Mouse (Mus musculus): ENCODE measurements at regions not wholly inside any gene's neighbourhood (a gene's known extent, or its start where the extent isn't known, plus 50 kb on each side); places are given as distances from the start of the nearest gene placed in this dataset.

DNA sequence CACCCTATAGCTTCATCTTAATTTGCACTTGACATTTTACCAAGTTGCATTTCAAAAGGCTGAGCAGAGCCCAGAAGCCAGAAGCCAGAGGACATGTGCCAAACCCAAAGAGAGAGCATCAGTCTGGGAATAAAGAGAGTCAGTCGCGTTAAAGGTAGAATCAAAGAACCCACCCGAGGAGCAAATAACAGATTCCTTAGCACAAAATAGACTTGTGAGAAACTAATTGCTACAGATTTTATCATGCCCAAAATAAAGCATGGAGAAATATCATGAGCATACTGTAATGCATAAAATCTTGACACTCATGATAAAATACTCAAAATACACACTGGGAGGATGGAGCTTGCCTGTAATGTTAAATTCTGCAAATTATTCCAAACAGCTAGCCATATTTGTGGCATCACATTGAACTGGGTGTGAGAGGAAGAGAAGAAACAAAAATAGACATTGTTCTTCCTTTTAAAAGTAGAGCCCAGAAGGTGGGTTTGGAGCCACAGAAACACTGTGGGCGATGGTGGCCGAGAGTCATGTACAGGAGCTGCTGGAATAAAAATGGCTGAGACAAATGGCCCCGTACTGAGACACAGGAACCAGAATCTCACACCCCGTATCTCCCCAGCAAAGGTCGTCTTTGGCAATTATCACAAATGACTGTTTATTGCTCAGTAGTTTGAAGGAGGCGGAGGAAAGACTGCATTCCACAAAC, 317.2 kb downstream of the Klf6 start:
- no peak for DNase-seq (ENCODE audit: low spot score)

DNA sequence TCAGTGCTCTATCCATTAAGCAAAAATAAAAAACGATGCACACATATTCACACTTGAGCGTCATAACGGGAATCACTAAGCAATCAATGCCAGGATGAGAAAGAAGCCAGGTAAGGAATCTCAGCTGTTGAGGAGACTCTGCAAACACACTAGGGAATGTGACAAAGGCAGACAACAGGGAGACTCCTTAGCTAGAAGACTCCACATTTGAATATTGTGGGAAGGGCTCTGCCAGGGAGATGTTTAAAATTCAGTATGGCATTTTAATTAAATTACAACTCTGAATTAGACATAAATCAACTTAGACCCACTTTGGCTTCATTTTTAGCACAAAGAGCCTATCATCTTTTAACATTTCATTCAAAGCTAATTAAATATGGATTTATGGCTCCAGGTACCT, 327.9 kb downstream of the Klf6 start:
- DNase-seq (ENCODE audit: low spot score), result no peak

DNA sequence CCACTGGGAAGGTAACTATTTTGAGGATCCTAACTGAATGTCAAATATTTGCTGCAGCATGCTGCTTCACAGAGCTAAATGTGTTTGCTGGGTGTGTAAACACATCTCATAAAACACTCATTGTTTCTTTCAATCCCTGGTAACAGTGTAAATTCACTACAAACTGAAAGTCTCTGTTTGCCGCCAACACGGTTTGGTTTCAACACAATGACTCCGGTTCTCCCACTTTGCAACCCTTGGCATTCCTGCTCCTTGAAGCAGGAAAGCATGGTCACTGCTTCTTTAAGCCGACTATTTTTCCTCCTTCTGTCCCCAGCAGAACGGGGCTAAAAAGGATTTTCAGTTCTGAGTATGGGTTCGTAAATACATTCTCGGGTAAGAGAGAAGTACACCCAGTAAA, 328.3 kb downstream of the Klf6 start:
- DNase-seq (ENCODE audit: low spot score), result peak; percentile 10

DNA sequence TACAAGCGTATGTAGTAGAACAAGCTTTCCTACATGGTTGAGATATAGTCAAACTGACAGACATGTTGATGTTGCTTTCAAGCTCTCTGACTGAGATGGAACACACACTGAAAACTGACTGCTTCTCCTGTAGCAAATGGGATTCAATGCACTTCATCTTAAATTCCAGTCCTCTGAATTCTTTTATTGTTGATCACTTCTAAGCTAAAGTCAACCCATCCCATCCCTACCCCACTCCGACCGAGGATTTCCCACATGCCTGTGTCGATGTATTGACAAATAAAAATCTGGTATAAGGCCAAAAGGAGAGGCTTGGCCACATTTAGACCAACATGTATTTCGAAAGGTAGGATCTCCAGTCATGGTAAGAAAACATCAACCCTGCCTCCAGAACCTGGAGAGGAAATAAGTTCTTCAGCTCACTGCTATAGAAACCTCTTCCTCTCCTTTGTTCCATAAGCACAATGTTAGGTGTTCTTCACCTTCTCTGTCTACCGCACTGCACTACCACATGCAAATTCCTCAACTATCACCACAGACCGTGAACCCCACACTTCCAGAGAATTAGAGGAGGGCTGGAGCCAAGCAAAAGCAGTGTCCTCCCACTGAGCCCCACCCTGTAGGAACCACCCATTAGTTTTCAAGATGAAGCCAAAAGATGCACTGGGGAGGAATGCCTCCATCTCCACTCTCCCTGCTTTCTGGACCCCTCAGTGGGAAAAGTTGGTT, 330.1 kb downstream of the Klf6 start:
- DNase-seq (ENCODE audit: low spot score), result peak; percentile 16

DNA sequence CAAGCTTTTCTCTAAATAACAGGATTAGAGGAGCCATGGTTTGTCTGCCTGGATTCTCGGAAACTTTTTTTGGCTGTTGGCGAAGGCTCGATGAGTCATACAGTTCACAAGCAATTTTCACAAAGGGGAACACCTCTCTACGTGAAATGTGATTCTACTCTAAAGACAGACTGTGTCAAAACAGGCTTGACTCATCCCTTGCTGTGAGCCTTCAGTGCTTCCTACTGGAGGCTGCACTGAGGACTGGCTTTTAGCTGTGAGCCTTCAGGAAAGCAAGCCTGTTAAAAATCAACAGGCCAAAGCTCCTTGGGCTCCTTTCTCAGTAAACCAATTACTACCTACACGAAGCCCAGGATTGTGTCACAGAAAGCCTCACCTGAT, 330.6 kb downstream of the Klf6 start:
- peak; percentile 58 for DNase-seq (ENCODE audit: low spot score)

DNA sequence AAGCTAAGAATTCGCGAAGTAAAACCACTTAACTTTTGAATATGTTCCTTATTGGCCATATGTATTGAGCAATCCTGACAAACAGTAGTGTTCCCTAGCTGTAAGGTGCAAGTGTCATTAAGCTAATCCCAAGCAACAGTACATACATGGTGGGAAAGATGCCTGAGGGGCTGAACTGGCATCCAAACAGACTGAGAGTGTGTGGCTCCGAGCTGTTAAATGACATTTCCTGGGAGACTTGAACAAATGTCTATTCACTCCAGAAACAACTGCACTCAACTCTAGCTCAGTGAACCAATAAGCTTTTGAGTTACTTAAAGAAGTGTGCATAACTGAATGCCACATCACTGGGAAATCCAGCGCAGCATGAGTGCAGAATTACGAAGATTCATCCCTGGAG, 335.4 kb downstream of the Klf6 start:
- no peak for DNase-seq (ENCODE audit: low spot score)

DNA sequence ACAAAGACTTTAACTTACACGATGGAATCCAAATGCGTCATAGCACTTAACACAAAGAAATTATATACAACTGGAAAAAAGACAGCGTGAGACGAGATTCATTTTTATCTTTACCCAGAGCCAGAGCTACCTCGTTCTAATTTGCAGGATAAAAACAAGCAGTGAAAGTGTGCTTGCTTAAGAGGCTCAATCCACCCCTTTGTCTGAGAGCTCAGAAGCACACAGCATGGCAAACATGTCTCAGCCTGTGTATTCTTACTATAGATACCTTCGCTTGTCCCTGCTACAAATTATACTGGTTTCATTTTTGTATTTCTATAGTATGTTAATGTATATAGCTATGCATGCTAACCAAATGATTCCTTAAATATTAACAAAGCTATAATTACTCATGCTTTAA, 337.8 kb downstream of the Klf6 start:
- DNase-seq (ENCODE audit: low spot score), result no peak

DNA sequence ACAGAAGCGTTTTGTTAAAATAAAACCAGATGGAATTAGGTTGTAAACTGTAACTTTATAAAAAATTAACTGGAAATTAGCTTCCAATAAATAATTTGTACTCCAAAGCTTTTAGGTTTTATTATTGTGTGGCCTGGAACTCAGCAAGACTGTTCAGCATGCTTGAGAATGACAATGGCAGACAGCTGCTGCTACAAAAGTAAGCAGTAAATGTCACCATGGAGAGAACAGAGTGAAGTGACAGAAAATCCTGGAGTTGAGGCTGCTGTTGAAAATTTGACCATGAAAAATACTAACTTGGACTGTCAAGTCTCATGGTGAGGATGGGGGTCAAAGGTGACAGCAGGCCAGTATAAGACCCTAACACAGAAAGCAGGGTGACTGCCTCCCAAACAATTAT, 340.2 kb downstream of the Klf6 start:
- DNase-seq (ENCODE audit: low spot score), result no peak

DNA sequence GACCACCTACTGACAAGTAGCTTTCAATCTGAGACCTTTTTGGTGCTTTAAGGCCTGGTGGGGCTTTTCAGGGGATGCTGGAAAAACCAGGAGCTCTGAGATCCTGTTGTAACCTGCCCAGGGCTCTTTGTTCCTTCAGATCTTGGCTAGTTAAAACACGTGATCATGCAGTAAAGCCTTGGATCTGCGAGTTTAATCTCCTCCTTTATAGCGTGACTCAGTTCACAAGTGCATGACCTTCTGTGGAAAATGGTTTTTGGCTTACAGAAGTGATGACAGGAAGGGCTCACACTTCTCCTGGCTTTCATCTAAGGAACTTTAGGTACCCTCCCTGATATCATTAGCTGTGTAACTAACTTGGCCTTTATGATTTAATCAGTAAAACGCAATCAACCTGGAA, 343.1 kb upstream of the Pitrm1 start:
- DNase-seq (ENCODE audit: low spot score), result no peak

DNA sequence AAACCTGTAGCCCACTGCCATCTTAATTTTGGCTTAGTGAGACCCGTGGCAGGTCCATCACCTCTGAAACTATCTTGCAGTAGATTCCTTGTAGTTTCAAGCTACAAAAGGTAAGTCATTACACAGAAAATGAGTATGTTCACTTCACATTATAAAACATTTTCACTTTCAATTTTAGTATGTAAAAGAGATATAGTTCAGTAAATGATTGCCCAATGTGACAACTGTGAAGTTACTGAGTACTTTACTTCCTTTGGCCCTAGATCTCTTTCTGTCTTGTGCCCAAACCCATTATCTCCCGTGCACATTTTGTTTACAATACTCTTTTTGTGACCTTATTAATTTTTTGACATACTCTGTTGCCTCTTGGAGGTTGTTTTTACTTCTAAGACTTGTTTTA, 335.4 kb upstream of the Pitrm1 start:
- no peak for DNase-seq (ENCODE audit: low spot score)

DNA sequence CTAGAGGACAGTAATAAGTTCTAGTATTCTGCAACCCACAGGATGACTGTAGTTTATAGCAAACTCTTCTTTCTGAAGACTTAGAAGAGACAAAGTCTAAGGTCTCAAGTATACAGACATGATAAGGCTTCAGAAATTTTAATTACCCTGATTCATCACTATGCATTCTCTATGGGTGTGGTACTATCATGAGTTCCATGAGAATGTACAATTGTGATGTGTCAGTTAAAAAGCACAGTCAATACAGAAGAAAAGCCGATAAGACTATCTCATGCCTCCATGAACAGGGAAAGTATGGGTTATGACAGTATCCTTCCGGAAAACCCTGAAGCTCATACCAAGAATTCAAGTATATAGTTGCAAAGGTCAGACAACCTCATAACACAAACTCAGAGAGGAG, 333.8 kb upstream of the Pitrm1 start:
- no peak for DNase-seq (ENCODE audit: low spot score)

DNA sequence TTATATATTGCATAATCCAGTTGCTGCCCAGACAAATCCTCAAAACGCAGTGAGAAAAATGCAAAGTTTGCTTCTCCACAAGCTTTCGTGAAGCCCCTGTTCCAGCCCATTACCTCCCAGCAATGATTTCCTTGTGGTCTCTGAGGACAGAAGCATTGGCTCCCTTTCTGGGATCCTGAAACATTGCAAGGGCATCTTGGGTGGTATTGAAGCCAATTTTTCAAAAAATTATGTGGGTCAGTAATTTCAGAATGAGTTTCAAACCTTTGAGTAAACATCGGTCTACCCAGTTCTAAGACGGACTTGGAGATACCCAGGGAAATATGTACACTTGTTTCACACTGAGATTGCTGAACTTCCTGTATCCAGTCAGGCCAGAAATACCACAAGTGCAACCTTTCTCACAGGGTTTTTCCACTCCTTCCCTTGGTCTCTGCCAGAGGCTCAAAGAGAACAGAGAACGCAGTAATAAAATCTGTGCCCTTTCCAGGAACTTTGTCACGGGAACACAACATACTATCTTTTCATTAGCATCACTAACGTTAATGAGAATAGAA, 321.8 kb upstream of the Pitrm1 start:
- no peak for DNase-seq (ENCODE audit: low spot score)

DNA sequence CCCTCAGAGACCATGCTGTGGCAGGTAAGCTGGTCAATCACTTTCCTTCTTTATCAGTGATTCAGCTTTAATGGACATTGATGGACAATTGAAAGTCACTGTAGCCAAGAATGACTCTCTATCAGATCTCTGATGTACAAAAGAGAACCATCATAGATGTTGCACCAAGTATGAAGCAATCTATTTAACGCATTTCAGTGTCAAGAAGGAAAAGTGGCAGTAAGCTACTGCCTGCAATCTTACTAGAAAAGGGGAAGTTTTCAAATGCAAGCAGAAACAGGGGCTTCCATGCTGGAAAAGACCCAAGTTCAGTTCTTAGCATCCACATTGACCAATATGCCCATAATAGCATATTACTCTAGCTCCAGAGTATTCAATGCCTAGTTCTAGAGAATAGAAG, 319.7 kb upstream of the Pitrm1 start:
- no peak for DNase-seq (ENCODE audit: low spot score)

DNA sequence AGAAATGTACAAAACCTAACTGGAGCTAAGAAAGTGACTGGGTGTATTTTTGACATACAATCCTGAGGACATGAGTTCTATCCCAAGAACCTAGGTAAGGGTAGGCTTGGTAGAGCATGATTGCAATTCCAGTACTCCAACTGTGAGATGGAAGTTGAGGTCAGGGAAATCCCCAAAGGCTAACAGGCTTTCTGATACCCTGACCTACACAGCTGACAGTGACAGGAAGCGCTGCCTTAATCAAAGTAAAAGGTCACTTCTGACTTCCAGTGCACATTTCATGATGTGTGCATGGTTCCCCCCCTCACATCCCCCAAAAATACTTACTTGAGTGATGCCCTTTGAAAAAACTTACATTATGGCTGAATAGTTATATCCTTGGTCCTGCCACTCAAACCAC, 312.6 kb upstream of the Pitrm1 start:
- DNase-seq (ENCODE audit: low spot score), result peak; percentile 12

DNA sequence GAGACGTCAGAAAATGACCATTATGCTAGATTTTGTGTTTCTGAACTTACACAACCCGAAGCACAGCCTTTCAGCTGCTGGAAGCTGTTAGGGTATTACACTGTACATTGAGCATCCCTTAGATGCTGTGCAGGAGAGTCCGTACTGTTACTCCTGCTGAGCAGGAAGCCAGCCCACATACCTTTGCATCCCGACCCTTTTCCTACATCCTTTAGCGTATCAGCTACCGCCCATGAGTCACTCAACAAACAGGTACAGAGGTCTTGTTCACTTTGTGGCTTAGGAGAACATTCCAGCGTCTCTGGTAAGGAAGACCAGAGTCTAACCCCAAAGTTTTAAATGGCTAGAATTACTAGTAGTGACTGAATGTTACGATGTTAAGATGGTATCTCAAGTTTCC, 311.4 kb upstream of the Pitrm1 start:
- no peak for DNase-seq (ENCODE audit: low spot score)

DNA sequence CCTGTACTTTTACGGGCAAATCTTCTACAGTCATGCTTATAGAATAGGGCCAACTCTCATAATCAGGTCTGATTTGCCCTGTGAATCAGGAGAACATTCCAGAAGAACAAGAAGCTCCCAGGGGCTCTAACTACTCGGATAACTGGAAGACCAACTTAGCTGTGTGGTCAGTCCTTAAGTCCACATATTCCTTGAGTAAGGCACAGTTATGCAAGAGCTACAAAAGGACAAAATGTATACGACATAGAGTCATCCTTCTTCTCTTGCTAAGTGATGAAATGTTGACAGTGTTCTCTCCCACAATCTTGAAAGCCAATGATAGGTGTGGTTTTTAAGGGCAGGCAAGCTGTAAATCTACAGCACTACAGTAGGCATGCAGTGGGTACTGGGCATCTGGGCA, 310.7 kb upstream of the Pitrm1 start:
- DNase-seq (ENCODE audit: low spot score), result no peak

DNA sequence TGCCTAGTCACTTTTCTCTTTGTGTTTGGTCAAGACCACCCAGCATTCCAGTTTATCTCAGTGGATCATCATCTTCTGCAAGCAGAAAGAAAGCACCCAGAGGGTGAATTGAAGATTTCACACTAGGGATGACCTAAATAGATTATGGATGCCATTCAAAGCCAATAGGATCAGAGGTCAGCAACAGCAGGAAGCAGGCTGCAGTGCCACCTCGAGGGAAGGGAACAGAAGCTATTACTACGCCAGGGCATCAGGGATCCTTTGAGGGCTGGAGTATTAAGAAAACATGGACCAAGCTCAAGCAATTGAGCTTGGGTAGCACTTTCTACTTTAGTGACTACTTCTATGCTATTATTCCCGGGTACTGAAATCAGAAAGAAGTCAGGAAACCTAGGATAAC, 307.1 kb upstream of the Pitrm1 start:
- DNase-seq (ENCODE audit: low spot score), result peak; percentile 28

DNA sequence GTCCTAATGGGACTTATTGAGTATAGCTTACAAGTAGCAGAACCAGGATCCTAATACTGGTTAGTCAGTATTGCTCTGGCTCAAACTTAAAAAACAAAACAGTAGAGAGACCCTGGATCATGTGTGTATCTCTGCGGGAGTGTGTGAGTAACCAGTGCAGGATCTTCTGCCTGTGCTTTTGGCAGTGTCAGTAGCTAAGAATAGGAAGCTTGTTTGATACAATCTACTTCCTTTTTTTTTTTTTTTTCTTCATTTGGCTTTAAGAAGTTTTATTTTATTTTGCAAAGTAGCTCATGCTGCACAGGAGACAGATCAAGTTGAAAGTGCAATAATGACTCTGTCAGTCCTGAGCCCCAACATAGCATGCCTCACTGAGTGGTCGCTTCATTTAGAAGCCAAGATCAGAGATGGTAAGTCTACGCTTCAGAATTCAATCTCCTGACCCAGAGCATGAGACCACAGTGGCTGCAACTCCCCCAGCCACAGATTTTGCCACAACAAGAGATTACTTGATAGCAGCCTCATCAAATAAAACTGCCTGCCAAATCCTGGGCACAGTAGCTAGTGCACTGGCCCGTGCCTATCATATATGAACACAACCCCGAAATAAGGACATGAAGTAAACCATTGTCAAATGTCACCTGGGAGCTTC, 306.4 kb upstream of the Pitrm1 start:
- no peak for DNase-seq (ENCODE audit: low spot score)

DNA sequence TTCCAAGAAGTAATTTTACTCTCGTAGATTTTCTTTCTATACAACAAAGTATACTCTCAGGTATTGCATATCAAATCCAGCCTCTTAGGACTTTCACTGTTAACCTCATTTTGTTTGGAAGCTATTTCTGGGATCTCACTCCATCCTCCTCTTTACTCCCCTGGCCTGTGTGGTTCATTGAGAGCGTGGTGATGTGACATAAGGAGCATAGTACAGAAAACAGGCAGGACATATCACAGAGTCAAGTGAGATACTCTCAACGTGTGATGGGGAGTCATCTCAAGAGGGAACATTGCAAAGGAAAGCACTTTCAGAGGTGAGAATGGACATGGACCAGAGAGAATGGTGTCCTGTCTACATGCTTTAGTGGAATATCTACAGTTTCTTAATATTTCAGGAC, 297.8 kb upstream of the Pitrm1 start:
- no peak for DNase-seq (ENCODE audit: low spot score)

DNA sequence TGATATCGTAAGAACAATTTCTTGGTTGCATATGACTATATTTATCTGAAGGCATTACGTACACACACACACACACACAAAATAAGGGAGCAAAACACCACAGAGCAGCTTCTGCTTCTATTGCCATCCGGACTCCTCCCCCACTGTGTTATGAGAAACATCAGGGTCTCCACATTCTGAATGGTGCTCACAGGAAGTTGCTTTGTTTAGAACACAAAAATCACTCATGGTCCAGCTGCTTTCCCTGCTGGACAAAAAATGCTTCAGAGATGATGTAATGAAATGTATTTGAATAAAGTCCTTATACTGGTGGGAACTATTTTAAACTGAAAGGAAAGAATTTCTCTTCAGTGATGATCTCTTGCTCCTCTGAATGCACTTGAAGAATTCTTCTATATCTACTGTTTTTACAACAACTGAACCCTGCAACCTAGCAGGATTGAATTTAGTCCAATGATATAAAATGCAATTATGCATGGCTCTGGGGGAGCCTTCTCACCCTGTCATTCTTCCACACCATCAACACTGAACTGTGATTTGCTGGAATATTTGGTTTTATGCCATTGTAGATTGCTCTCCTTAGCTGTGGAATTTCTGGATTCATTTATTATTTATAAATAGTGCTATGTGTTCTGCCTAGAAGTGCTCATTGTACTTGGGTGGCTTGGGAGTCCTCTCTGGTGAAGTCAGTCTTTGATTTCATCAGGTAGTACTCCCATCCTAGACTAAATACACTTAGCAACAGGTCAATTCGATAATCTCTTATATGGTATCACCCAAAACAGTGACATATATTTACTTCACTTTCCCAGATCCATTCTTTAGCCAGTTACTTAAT, 296.7 kb upstream of the Pitrm1 start:
- DNase-seq (ENCODE audit: low spot score), result no peak

DNA sequence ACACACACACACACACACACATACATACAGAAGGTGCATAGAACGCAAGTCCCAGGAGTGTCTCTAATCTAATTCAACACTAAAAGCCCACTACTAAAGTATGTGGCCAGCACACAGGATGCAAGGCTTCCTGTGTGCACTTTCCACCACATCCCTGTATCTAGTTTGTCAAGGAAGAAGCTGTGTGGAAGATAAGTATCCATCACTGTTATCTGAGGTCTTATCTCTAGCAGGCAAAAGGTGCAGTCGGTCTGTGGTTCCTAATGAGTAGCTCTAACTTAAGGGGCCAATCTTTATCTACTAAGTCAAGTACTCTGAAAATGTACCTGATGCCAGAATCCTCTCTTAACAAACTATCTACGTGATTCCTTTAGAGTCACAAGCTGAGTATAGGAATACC, 295.8 kb upstream of the Pitrm1 start:
- no peak for DNase-seq (ENCODE audit: low spot score)

DNA sequence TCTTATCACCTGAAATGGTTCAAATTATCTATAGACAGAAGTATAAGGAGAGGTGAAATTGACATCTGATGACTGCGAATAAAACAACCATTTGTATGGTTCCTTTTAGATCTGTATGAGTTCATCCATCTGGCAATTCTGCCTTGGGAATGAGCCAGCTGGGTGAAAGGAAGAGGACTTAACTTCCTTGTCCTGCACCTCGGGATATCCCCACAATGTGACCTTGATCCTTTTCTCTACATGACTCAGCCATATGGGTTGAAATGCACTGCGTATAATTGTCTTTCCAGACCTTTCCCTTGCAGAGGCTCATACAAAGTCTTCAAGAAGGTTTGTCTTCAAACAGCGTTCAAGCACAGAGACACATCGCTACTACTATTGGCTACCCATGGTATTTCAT, 292.6 kb upstream of the Pitrm1 start:
- no peak for DNase-seq (ENCODE audit: low spot score)

All from adipocyte (in vitro differentiated cells).